Mouse (Mus musculus) E14TG2a.4 (cell line): Measurements from ENCODE around the gene Slc25a21.

Source experiments
- CTCF ChIP-seq: conservative IDR thresholded peaks from 2 replicates; pipeline ENCODE4 v1.5.1; 2014; ENCODE audit warnings: low read length
- NANOG ChIP-seq: IDR thresholded peaks from 2 replicates; pipeline ENCODE4 v1.6.1; 2014; ENCODE audit warnings: borderline replicate concordance, low read length, mixed read lengths
- POU5F1 ChIP-seq: IDR thresholded peaks from 2 replicates; pipeline ENCODE4 v1.6.1; 2014; ENCODE audit warnings: low read length, borderline replicate concordance

DNA sequence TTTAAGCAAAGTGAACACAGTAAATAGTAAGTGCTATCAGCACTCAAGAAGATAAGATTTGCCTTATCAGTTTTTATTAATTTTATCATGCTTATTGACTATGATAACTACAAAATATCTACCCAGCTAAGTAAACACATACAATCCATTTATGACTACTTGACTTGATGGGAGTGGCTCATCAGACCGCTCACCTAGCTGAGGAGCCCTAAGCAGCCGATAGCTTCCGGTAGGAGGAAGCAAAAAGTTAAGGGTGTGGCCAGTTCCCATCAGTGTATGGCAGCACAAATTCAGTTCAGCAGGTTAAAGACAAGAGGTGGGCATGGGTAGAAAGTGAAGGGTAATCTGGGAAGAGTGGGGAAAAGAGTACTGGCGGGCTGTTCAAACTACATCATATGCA, 10.2 kb downstream of the Slc25a21 start:
- no peak for TF ChIP-seq CTCF
- no peak for TF ChIP-seq NANOG
- no peak for TF ChIP-seq POU5F1
